Mouse (Mus musculus): Measurements from ENCODE around the gene Trappc1.

DNA sequence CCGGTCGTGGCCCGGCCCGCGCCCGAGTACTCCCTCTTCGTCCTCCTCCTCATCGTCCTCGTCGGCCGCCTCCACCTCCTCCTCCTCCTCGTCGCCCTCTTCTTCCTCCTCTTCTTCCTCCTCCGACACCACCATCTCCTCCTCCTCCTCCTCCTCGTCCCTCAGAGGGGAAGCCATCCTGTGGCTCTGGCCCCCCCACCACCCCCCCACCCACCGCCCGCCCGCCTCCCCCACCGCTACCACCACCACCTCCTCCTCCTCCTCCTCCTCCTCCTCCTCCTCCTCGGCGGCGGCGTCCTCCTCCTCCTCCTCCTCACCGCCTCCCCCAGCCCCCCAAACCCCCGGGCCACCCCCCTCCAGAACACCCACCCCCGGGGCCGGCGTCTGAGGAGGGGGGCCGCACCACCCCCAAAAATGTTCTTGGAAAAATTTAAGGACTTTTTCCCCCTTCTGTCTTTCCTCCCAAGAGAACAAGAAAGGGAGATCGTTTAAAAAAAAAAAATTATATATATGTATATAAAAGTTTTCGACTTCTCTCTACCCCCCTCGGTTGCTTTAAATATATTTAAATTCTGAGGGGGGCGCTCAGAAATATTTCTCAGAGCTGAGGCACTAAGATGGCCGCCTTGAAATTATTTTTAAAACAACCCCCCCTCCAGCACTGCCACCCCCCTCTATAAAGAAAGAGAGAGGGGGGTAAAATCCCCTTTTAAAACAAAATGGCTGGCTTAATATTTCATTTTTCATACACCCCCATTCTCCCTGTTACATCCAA lies 45.6 kb downstream of the Trappc1 start, which contains the start of gene Chd3:
- TF ChIP-seq POLR2A (IDR thresholded peaks at IDR 0.05; ENCODE audit: low read depth, low read length) (no peak; the same call in 1 of the 2 replicates), CTCF (IDR thresholded peaks at IDR 0.05; ENCODE audit: extremely low read depth, insufficient read depth, insufficient read length, insufficient replicate concordance) (no peak)
